8 mouse cellular contexts compared by ENCODE assay signal in the genomic region with DNA sequence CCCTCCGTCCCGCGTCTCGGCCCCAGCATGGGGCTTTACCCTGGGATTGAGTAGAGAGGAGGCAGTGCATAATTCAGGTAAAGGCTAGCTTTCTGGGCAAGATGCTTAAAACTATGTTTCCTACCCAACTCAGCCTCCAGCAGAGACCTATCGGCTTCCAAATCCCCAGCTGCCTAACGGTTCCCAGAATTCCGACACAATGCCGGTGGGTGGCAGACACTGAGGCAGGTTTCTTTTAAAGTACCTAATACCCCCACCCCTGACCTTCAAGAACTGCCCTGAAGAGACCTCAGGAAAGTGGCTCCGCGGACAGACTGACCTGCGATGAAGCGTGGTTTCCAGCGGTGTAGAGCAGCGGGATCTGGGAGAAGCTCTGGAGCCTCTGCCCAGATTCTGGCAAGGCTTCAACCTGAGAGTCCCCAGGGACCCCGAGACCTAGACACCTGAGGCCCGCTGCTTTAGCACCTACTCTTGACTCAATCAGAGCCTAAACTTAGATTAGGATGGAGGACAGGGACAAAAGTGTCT. TPM values are rescaled to one million over a fixed set of nuclear protein-coding genes. Genes with fewer than 3 reads are reported as not detected.
DNase-seq lines count a peak whose midpoint lies in the region; ATAC-seq and TF ChIP-seq lines count a peak whose summit lies in the region.

No protein-coding gene starts in this region.

- H3K4me1 ChIP-seq in lung, embryonic 14.5 days (ENCODE audit: insufficient read depth): peaks cover 22% of the 10 kb centered on the region; the same call in 1 of the 2 replicates
- peaks cover 48% of the 10 kb centered on the region for H3K4me1 ChIP-seq in forebrain, embryonic 10.5 days
- H3K4me1 ChIP-seq in limb, embryonic 11.5 days (ENCODE audit: control insufficient read depth, insufficient read depth, low read length): peaks cover 19% of the 10 kb centered on the region

- H3K27ac ChIP-seq in lung, embryonic 14.5 days (ENCODE audit: low read depth): no peak overlapping the region
- peak overlapping the region; percentile 77 for H3K27ac ChIP-seq in forebrain, embryonic 10.5 days
- no peak overlapping the region for H3K27ac ChIP-seq in limb, embryonic 11.5 days (replicated peaks; ENCODE audit: low read depth, low read length)

- H3K27me3 ChIP-seq in lung, embryonic 14.5 days (ENCODE audit: insufficient read depth, low read length): peaks cover 45% of the 10 kb centered on the region
- H3K27me3 ChIP-seq in forebrain, embryonic 10.5 days (ENCODE audit: poor library complexity, severe bottlenecking): peaks cover 99% of the 10 kb centered on the region
- H3K27me3 ChIP-seq in limb, embryonic 11.5 days (ENCODE audit: control insufficient read depth, insufficient read depth, low read length): peaks cover 40% of the 10 kb centered on the region

- DNase-seq in lung, embryonic 14.5 days: no peak
- DNase-seq in lung, postnatal 36 days: no peak
- DNase-seq in forebrain, embryonic 10.5 days (ENCODE audit: extremely low spot score, low spot score): peak; percentile 48
- DNase-seq in limb, embryonic 11.5 days (ENCODE audit: low spot score): peak; percentile 72
- peak; percentile 29 for DNase-seq in retina, postnatal 1 day
- DNase-seq in urinary bladder, postnatal 10 days (ENCODE audit: low spot score): no peak
- no peak for DNase-seq in spleen, postnatal 14 days (ENCODE audit: low spot score in 2 of 2)
- no peak for DNase-seq in yolk sac, embryonic 10.5 days (ENCODE audit: low spot score)

- no peaks in the 10 kb centered on the region for H3K36me3 ChIP-seq in lung, embryonic 14.5 days (ENCODE audit: insufficient read depth)
- H3K36me3 ChIP-seq in forebrain, embryonic 10.5 days (replicated peaks): no peaks in the 10 kb centered on the region
- no peaks in the 10 kb centered on the region for H3K36me3 ChIP-seq in limb, embryonic 11.5 days (ENCODE audit: control insufficient read depth, insufficient read depth, low read length)

- H3K4me3 ChIP-seq in lung, embryonic 14.5 days (ENCODE audit: low read depth, low read length): peak overlapping the region; percentile 47
- peak overlapping the region; percentile 60 for H3K4me3 ChIP-seq in forebrain, embryonic 10.5 days
- H3K4me3 ChIP-seq in limb, embryonic 11.5 days (ENCODE audit: low read depth, low read length): peak overlapping the region; percentile 37

- under 1% methylated on average over 16 of the region's 16 CpGs for WGBS in lung, embryonic 14.5 days
- WGBS in forebrain, embryonic 10.5 days: 1% methylated on average over 16 of the region's 16 CpGs
- WGBS in limb, embryonic 11.5 days: 1% methylated on average over 16 of the region's 16 CpGs

- no peak for TF ChIP-seq CTCF in lung, embryonic 14.5 days (IDR thresholded peaks at IDR 0.05; ENCODE audit: low read depth)

- no peak for ATAC-seq in lung, embryonic 14.5 days (ENCODE audit: insufficient read depth)
- ATAC-seq in limb, embryonic 11.5 days (ENCODE audit: insufficient number of reproducible peaks, low FRiP score, low TSS enrichment, low read depth): no peak

- H3K9me3 ChIP-seq in lung, embryonic 14.5 days (ENCODE audit: low read depth, low read length): no peaks in the 10 kb centered on the region
- H3K9me3 ChIP-seq in forebrain, embryonic 10.5 days: peaks cover 3% of the 10 kb centered on the region; the same call in 1 of the 2 replicates
- H3K9me3 ChIP-seq in limb, embryonic 11.5 days (ENCODE audit: control insufficient read depth, low read length): no peaks in the 10 kb centered on the region

- peak overlapping the region; percentile 91 for H3K4me2 ChIP-seq in lung, embryonic 14.5 days
- peak overlapping the region; percentile 81 for H3K4me2 ChIP-seq in limb, embryonic 11.5 days (ENCODE audit: low read depth, severe bottlenecking)

- H3K9ac ChIP-seq in lung, embryonic 14.5 days: peak overlapping the region; percentile 46
- H3K9ac ChIP-seq in limb, embryonic 11.5 days (ENCODE audit: low read length): no peak overlapping the region; the same call in 1 of the 2 replicates

RNA-seq across cellular contexts. Expression of gene Cyp1b1, which starts 0.4 kb away (rescaled TPM):
- 1.9 and 2.0 TPM in 2 replicates for polyA plus RNA-seq in lung, embryonic 14.5 days (2014; fragmentation: Nextera tagmentation; extraction: Ambion mirVana)
- polyA plus RNA-seq in forebrain, embryonic 10.5 days (2016; fragmentation: Nextera tagmentation; extraction: Ambion mirVana): 1.6 and 2.3 TPM in 2 replicates
- polyA plus RNA-seq in limb, embryonic 11.5 days (2014; fragmentation: Nextera tagmentation; extraction: Ambion mirVana): 2.0 and 3.4 TPM in 2 replicates

Comparison
In these comparisons a context has a peak if more than half of its experiments do, and no peak if none do; other contexts are left out.
1. DNase-seq: peak in forebrain, embryonic 10.5 days (single experiment), limb, embryonic 11.5 days (single experiment) and retina, postnatal 1 day (single experiment); none in lung, embryonic 14.5 days (single experiment), lung, postnatal 36 days (single experiment), urinary bladder, postnatal 10 days (single experiment), spleen, postnatal 14 days (0 of 2) and yolk sac, embryonic 10.5 days (single experiment).
2. Peak in every context shown above with its lines, with median percentiles within 50 percentile points of each other: H3K4me3 ChIP-seq.